Mouse (Mus musculus) c-Kit-negative CD71-positive TER-119-positive erythroid progenitor cells, embryonic 14.5 days (primary cell): ENCODE data around the gene Fam71a.

Experiments
- DNase-seq: peaks from one replicate; pipeline ENCODE4 v3.0.0-alpha.2; 2013; ENCODE audit warnings: low read depth, low spot score

The Fam71a gene

GRCm38 (mm10) chr1:191164717-191165116, at the start of gene Fam71a:
TSS of gene Fam71a (minus strand) at chr1:191164817.
- DNase-seq, result no peak

- no peak for DNase-seq
Measured at GRCm38 (mm10) chr1:191211096-191211495, 46.5 kb upstream of the Fam71a start.

- DNase-seq, result no peak
Measured at GRCm38 (mm10) chr1:191205791-191206190, 41.2 kb upstream of the Fam71a start.

- DNase-seq, result no peak
Measured at GRCm38 (mm10) chr1:191204876-191205275, 40.3 kb upstream of the Fam71a start.

GRCm38 (mm10) chr1:191203496-191203895, 38.9 kb upstream of the Fam71a start:
- no peak for DNase-seq

GRCm38 (mm10) chr1:191202208-191202952, 37.8 kb upstream of the Fam71a start:
- no peak for DNase-seq

- DNase-seq, result no peak
Measured at GRCm38 (mm10) chr1:191200816-191201602, 36.4 kb upstream of the Fam71a start.

- DNase-seq, result no peak
Measured at GRCm38 (mm10) chr1:191197916-191198315, 33.3 kb upstream of the Fam71a start.

- no peak for DNase-seq
Measured at GRCm38 (mm10) chr1:191196016-191196415, 31.4 kb upstream of the Fam71a start.

- no peak for DNase-seq
Measured at GRCm38 (mm10) chr1:191193657-191194424, 29.2 kb upstream of the Fam71a start.

GRCm38 (mm10) chr1:191192751-191193150, 28.1 kb upstream of the Fam71a start:
- DNase-seq, result no peak

- DNase-seq, result no peak
Measured at GRCm38 (mm10) chr1:191192213-191192612, 27.6 kb upstream of the Fam71a start.

GRCm38 (mm10) chr1:191189671-191190372, 25.2 kb upstream of the Fam71a start:
- DNase-seq, result no peak

- DNase-seq, result no peak
Measured at GRCm38 (mm10) chr1:191186386-191186770, 21.8 kb upstream of the Fam71a start.

- no peak for DNase-seq
Measured at GRCm38 (mm10) chr1:191185761-191186385, 21.3 kb upstream of the Fam71a start.

GRCm38 (mm10) chr1:191184841-191185251, 20.2 kb upstream of the Fam71a start:
- DNase-seq, result no peak

- no peak for DNase-seq
Measured at GRCm38 (mm10) chr1:191184066-191184815, 19.6 kb upstream of the Fam71a start.

- DNase-seq, result peak; percentile 0
Measured at GRCm38 (mm10) chr1:191183163-191184065, 18.8 kb upstream of the Fam71a start.
